Mouse (Mus musculus): ENCODE results near the gene Srms. TPM values are rescaled to one million over a fixed set of nuclear protein-coding genes. Genes with fewer than 3 reads are reported as not detected.
"Not testable (repeated sequence)": the region's sequence is repeated elsewhere in the genome, so short reads cannot be mapped to it uniquely, and the experiment has no call there.

The Srms gene
- polyA plus RNA-seq, 1 experiment from 2014 or later = 0.25 TPM

DNA sequence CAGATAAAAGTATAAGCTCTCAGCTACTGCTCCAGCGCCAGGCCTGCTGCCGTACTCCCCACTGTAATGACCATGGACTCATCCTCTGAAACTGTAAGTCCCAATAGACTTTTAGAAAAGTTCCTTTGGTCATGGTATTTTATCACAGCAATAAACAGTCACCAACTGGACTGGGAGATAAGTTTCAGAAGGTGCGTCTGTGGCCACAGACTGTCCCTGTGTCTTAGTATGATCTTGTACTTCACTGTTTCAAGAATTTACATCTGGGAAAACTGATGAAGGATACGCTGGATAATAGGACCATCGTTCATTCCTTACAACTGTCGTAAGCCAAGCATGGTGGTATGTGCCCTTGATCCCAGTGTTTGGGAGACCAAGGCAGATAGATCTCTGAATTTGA, 3.1 kb upstream of the Srms start:
- no peak overlapping the region for H3K27ac ChIP-seq
- H3K9ac ChIP-seq = no peak overlapping the region
- no peak overlapping the region for H3K4me2 ChIP-seq
- no peaks in the 10 kb centered on the region for H3K36me3 ChIP-seq
- no peak overlapping the region for H3K4me3 ChIP-seq
- WGBS = 94% methylated on average over 6 of the region's 6 CpGs
- H3K27me3 ChIP-seq = peaks cover 52% of the 10 kb centered on the region
- peaks cover 31% of the 10 kb centered on the region for H3K4me1 ChIP-seq (replicated peaks)
- H3K9me3 ChIP-seq = no peaks in the 10 kb centered on the region
- no peak for ATAC-seq (ENCODE audit: low FRiP score)

DNA sequence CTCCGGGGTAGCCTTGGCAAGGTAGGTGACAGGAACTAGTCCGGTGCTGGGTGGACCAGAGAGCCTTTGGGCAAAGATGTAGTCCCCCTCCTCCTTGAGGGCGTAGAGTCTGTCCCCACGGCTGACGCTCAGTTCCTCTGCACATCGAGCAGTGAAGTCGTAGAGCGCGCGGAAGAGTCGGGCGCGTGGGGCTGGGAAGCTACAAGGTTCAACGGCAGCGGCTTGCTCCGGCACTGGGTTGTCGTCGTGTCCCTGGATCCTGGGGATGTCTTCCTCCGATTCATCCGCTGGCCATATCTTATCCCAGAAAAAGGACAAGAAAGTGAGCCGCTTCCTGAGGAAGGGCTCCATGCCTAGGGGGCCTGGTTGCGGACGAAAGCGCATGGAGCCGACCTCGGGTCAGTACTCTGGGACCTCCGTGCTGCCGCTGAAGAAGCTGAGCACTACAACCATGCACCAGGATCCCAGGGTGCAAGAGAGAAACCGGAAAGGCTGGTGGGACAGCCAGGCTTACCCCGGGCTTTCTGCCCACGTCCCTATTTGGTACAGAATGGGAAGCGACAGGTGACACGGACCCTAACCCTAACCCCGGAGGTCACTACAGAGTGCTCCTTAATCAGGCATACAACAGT, 480 bp downstream of the Srms start:
- peaks cover 56% of the 10 kb centered on the region for H3K27me3 ChIP-seq
- peak overlapping the region; percentile 56 for H3K4me2 ChIP-seq
- H3K4me1 ChIP-seq (replicated peaks) = peaks cover 15% of the 10 kb centered on the region
- no peaks in the 10 kb centered on the region for H3K9me3 ChIP-seq
- H3K9ac ChIP-seq = peak overlapping the region; percentile 59
- no peaks in the 10 kb centered on the region for H3K36me3 ChIP-seq
- no peak overlapping the region for H3K27ac ChIP-seq
- peak overlapping the region; percentile 29 for H3K4me3 ChIP-seq
- ATAC-seq (ENCODE audit: low FRiP score) = no peak
- WGBS = 4% methylated on average over 34 of the region's 34 CpGs

DNA sequence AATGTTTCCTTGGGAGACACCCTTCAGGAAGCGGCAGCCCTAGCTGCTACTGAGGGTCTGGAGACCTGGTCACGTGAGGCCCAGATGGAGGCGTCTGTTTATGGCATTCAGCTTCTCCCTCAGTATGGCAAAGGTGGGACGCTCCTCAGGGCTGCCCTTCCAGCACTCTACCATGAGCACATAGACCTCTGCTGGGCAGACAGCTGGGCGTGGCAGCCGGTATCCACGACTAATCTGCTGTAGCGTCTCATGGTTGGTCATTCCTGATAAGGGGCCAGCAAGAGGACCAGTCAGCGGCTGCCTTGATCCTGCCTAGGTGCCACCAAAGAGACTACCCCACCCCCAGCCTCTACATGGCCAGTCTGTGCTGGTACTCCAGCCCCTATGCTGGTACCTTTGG, 6.9 kb downstream of the Srms start:
- peaks cover 14% of the 10 kb centered on the region for H3K27me3 ChIP-seq

GRCm38 (mm10) chr2:181205678-181206077, 7.3 kb downstream of the Srms start:
- no peak overlapping the region for H3K4me2 ChIP-seq
- no peak for ATAC-seq (ENCODE audit: low FRiP score)
- H3K27ac ChIP-seq = no peak overlapping the region
- WGBS = 93% methylated on average over 5 of the region's 5 CpGs
- no peaks in the 10 kb centered on the region for H3K9me3 ChIP-seq
- H3K9ac ChIP-seq = no peak overlapping the region
- H3K36me3 ChIP-seq = no peaks in the 10 kb centered on the region
- no peaks in the 10 kb centered on the region for H3K4me1 ChIP-seq (replicated peaks)
- H3K4me3 ChIP-seq = no peak overlapping the region
- H3K27me3 ChIP-seq = peaks cover 11% of the 10 kb centered on the region

More for the DNA sequence above, 6.9 kb downstream of the Srms start:
- H3K36me3 ChIP-seq = no peaks in the 10 kb centered on the region
- H3K4me1 ChIP-seq (replicated peaks) = no peaks in the 10 kb centered on the region
- H3K4me2 ChIP-seq = no peak overlapping the region
- 87% methylated on average over 9 of the region's 9 CpGs for WGBS
- H3K4me3 ChIP-seq = no peak overlapping the region
- no peak for ATAC-seq (ENCODE audit: low FRiP score)
- H3K9me3 ChIP-seq = no peaks in the 10 kb centered on the region
- H3K9ac ChIP-seq = no peak overlapping the region
- no peak overlapping the region for H3K27ac ChIP-seq

- no peaks in the 10 kb centered on the region for H3K9me3 ChIP-seq
- H3K4me3 ChIP-seq = no peak overlapping the region
- no peak overlapping the region for H3K27ac ChIP-seq
- 0 out of 2 replicates have a peak, but pooled peaks cover 4% of the 10 kb centered on the region for H3K27me3 ChIP-seq
- H3K36me3 ChIP-seq = no peaks in the 10 kb centered on the region
- H3K4me2 ChIP-seq = no peak overlapping the region
- no peaks in the 10 kb centered on the region for H3K4me1 ChIP-seq (replicated peaks)
- WGBS = 85% methylated on average over 6 of the region's 6 CpGs
- no peak overlapping the region for H3K9ac ChIP-seq
- ATAC-seq (ENCODE audit: low FRiP score) = no peak
These were observed 10.1 kb downstream of the Srms start for GRCm38 (mm10) chr2:181202886-181203285.

DNA sequence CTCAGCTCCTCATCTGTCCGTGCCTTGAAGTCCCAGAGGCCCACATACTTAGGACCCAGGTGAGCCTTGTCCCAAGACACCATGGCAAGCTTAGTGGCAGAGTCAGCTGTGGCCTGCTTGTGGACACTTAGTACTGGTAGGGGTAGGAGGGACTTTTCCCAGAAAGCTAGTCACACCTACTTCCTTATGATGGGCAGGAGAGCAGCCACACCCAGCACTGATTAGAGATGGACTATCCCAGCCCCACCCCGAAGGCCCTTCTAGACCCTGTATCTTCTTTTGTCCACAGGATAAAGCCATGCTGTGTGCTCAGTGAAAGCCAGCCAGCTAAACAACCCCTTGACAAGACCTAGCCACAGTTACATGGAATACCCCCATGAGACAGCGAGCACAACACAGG, 10.6 kb downstream of the Srms start, which contains the start of gene Ptk6:
TSS of gene Ptk6 (minus strand) at position 368 of the 400 bp plus-strand sequence.
- Histone ChIP-seq H3K4me3 (no peak within 1 kb of the TSS), H3K4me2 (no peak within 1 kb of the TSS), H3K27ac (no peak within 1 kb of the TSS), H3K9me3 (no peaks in the 10 kb centered on the region), H3K9ac (no peak within 1 kb of the TSS), H3K36me3 (no peaks in the 10 kb centered on the region), H3K4me1 (replicated peaks) (no peaks in the 10 kb centered on the region), H3K27me3 (0 out of 2 replicates have a peak, but pooled peaks cover 4% of the 10 kb centered on the region)
- WGBS = 87% methylated on average over 3 of the region's 3 CpGs
- ATAC-seq (ENCODE audit: low FRiP score) = no peak

DNA sequence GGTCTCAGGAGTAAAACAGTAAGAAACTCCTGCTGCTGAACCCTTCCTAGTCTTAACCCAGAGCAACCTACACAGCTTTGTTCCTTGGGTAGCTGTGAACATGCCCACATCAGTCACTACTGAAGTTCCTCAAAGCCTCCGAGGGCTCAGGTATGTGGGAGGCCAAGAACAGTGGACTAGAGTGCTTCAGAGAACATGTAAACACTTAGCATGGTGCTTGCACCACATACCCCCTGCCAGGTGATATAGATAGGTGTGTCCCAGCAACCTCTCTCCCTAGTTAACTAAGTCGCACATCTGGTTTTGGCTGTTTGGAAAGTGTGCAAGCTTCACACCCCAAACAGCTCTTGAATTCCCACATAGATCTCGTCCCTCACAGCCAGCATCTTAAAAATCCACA, 11.4 kb downstream of the Srms start:
- H3K27ac ChIP-seq = no peak overlapping the region
- H3K36me3 ChIP-seq = no peaks in the 10 kb centered on the region
- 0 out of 2 replicates have a peak, but pooled peaks cover 4% of the 10 kb centered on the region for H3K27me3 ChIP-seq
- H3K4me2 ChIP-seq = no peak overlapping the region
- WGBS = 85% methylated on average over 3 of the region's 3 CpGs
- no peak overlapping the region for H3K4me3 ChIP-seq
- no peaks in the 10 kb centered on the region for H3K9me3 ChIP-seq
- no peak for ATAC-seq (ENCODE audit: low FRiP score)
- H3K4me1 ChIP-seq (replicated peaks) = no peaks in the 10 kb centered on the region
- no peak overlapping the region for H3K9ac ChIP-seq

GRCm38 (mm10) chr2:181196628-181197300, 16.2 kb downstream of the Srms start:
- no peak for ATAC-seq (ENCODE audit: low FRiP score)
- no peak overlapping the region for H3K27ac ChIP-seq
- WGBS = 93% methylated on average over 4 of the region's 4 CpGs

GRCm38 (mm10) chr2:181193044-181193443, 19.9 kb downstream of the Srms start:
- peaks cover 10% of the 10 kb centered on the region for H3K4me1 ChIP-seq (replicated peaks)
- no peak for ATAC-seq (ENCODE audit: low FRiP score)
- H3K36me3 ChIP-seq = peaks cover 13% of the 10 kb centered on the region
- H3K9ac ChIP-seq = no peak overlapping the region
- no peaks in the 10 kb centered on the region for H3K9me3 ChIP-seq
- H3K4me2 ChIP-seq = no peak overlapping the region
- 84% methylated on average over 3 of the region's 3 CpGs for WGBS
- no peak overlapping the region for H3K4me3 ChIP-seq
- no peak overlapping the region for H3K27ac ChIP-seq
- H3K27me3 ChIP-seq = no peaks in the 10 kb centered on the region

More at GRCm38 (mm10) chr2:181196628-181197300, 16.2 kb downstream of the Srms start:
- Histone ChIP-seq H3K27me3 (0 out of 2 replicates have a peak, but pooled peaks cover 4% of the 10 kb centered on the region), H3K4me1 (replicated peaks) (no peaks in the 10 kb centered on the region), H3K4me2 (no peak overlapping the region), H3K9ac (no peak overlapping the region), H3K9me3 (no peaks in the 10 kb centered on the region), H3K36me3 (no peaks in the 10 kb centered on the region), H3K4me3 (no peak overlapping the region)

DNA sequence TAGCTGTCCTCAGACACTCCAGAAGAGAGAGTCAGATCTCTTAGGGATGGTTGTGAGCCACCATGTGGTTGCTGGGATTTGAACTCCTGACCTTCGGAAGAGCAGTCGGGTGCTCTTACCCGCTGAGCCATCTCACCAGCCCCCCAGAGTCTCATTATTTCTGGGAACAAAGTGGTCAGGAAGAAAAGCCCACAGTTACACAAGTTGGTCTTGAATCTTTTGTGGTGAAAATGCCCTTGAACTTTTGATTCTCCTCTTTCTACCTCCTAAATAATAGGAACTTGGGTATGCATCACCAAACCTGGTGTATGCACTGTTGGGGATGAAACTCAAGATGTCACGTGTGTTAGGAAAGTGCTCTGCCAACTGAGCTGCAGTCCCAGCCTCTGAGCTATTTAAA, 21.0 kb downstream of the Srms start:
- Histone ChIP-seq H3K4me2 (no peak overlapping the region), H3K4me3 (no peak overlapping the region), H3K27ac (no peak overlapping the region), H3K36me3 (peaks cover 13% of the 10 kb centered on the region), H3K27me3 (no peaks in the 10 kb centered on the region), H3K9me3 (no peaks in the 10 kb centered on the region), H3K4me1 (replicated peaks) (peaks cover 12% of the 10 kb centered on the region), H3K9ac (no peak overlapping the region)
- 57% methylated on average over 4 of the region's 4 CpGs for WGBS
- no peak for ATAC-seq (ENCODE audit: low FRiP score)

- H3K27me3 ChIP-seq; H3K9me3 ChIP-seq; H3K9ac ChIP-seq; ATAC-seq (ENCODE audit: low FRiP score); H3K4me3 ChIP-seq; H3K27ac ChIP-seq; H3K4me2 ChIP-seq: not testable (repeated sequence)
- Histone ChIP-seq H3K36me3 (peaks cover 13% of the 10 kb centered on the region), H3K4me1 (replicated peaks) (peaks cover 13% of the 10 kb centered on the region)
- WGBS = 74% methylated on average over 4 of the region's 4 CpGs
These were observed 21.6 kb downstream of the Srms start for GRCm38 (mm10) chr2:181191385-181191784.

GRCm38 (mm10) chr2:181189321-181189720, 23.7 kb downstream of the Srms start:
- Histone ChIP-seq H3K36me3 (peaks cover 13% of the 10 kb centered on the region), H3K9me3 (no peaks in the 10 kb centered on the region), H3K9ac (no peak overlapping the region), H3K4me3 (no peak overlapping the region), H3K4me1 (replicated peaks) (peaks cover 20% of the 10 kb centered on the region), H3K27ac (no peak overlapping the region), H3K4me2 (no peak overlapping the region), H3K27me3 (no peaks in the 10 kb centered on the region)
- ATAC-seq (ENCODE audit: low FRiP score) = no peak
- 97% methylated on average over 1 of the region's 1 CpGs for WGBS

DNA sequence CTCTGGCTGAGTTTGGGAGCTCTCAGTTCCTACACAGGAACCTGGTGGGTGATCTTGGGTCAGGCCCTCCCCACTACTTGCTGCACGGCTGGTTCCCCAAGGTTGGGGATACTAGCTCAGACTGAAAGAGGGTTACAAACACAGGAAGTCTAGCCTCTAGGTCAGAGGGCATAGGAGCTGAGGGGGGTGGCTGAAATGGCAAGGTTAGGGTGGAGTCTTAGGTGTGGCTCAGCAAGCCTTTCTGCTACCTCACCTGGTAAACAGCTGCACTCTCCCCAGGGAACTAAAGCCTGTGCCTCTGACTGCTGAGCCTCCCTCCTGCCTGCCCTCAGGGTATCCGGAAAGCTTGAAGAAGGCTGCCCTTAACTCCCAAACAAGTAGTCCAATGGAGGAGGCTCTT, 24.3 kb downstream of the Srms start:
- no peaks in the 10 kb centered on the region for H3K9me3 ChIP-seq
- H3K4me1 ChIP-seq (replicated peaks) = peaks cover 20% of the 10 kb centered on the region
- H3K27me3 ChIP-seq = no peaks in the 10 kb centered on the region
- H3K27ac ChIP-seq = peak overlapping the region; percentile 96
- no peak for ATAC-seq (ENCODE audit: low FRiP score)
- 83% methylated on average over 2 of the region's 2 CpGs for WGBS
- peaks cover 13% of the 10 kb centered on the region for H3K36me3 ChIP-seq
- H3K9ac ChIP-seq = peak overlapping the region; percentile 98
- peak overlapping the region; percentile 68 for H3K4me2 ChIP-seq
- peak overlapping the region; percentile 62 for H3K4me3 ChIP-seq

Data from hindbrain, embryonic 13.5 days (tissue).